Mouse (Mus musculus): ENCODE results near the gene Vav1. TPM values are rescaled to one million over a fixed set of nuclear protein-coding genes. Genes with fewer than 3 reads are reported as not detected.

Vav1 gene
- polyA plus RNA-seq, 1 experiment: 12.3 TPM

- TF ChIP-seq POLR2A (IDR thresholded peaks at IDR 0.05; ENCODE audit: borderline replicate concordance, extremely low read depth, low read depth, low read length): no peak
- no peak for TF ChIP-seq CTCF (IDR thresholded peaks at IDR 0.05; ENCODE audit: insufficient read depth, low read length)
- Histone ChIP-seq H3K4me1 (ENCODE audit: control insufficient read depth, insufficient read depth, low read length) (peaks cover 7% of the 10 kb centered on the region; the same call in 1 of the 2 replicates), H3K4me3 (replicated peaks; ENCODE audit: extremely low read depth, low read depth, low read length) (no peak overlapping the region)
- no peak for DNase-seq
- 75% methylated on average over 5 of the region's 5 CpGs for WGBS
Observed at GRCm38 (mm10) chr17:57289252-57289651, 10.4 kb downstream of the Vav1 start.

GRCm38 (mm10) chr17:57290001-57290670 is 11.2 kb downstream of the Vav1 start:
- WGBS: 53% methylated on average over 9 of the region's 9 CpGs
- no peak for DNase-seq
- Histone ChIP-seq H3K4me1 (ENCODE audit: control insufficient read depth, insufficient read depth, low read length) (peaks cover 7% of the 10 kb centered on the region; the same call in 1 of the 2 replicates), H3K4me3 (replicated peaks; ENCODE audit: extremely low read depth, low read depth, low read length) (no peak overlapping the region)
- no peak for TF ChIP-seq POLR2A (IDR thresholded peaks at IDR 0.05; ENCODE audit: borderline replicate concordance, extremely low read depth, low read depth, low read length)
- no peak for TF ChIP-seq CTCF (IDR thresholded peaks at IDR 0.05; ENCODE audit: insufficient read depth, low read length)

GRCm38 (mm10) chr17:57290671-57291055 is 11.8 kb downstream of the Vav1 start:
- Histone ChIP-seq H3K4me3 (replicated peaks; ENCODE audit: extremely low read depth, low read depth, low read length) (no peak overlapping the region), H3K4me1 (ENCODE audit: control insufficient read depth, insufficient read depth, low read length) (peaks cover 7% of the 10 kb centered on the region; the same call in 1 of the 2 replicates)
- 47% methylated on average over 7 of the region's 7 CpGs for WGBS
- no peak for TF ChIP-seq CTCF (IDR thresholded peaks at IDR 0.05; ENCODE audit: insufficient read depth, low read length)
- TF ChIP-seq POLR2A (IDR thresholded peaks at IDR 0.05; ENCODE audit: borderline replicate concordance, extremely low read depth, low read depth, low read length): no peak
- no peak for DNase-seq

- Histone ChIP-seq H3K4me1 (ENCODE audit: control insufficient read depth, insufficient read depth, low read length) (peaks cover 7% of the 10 kb centered on the region; the same call in 1 of the 2 replicates), H3K4me3 (replicated peaks; ENCODE audit: extremely low read depth, low read depth, low read length) (no peak overlapping the region)
- WGBS: 80% methylated on average over 2 of the region's 2 CpGs
- DNase-seq: no peak
- no peak for TF ChIP-seq POLR2A (IDR thresholded peaks at IDR 0.05; ENCODE audit: borderline replicate concordance, extremely low read depth, low read depth, low read length)
- TF ChIP-seq CTCF (IDR thresholded peaks at IDR 0.05; ENCODE audit: insufficient read depth, low read length): no peak
Observed at GRCm38 (mm10) chr17:57292302-57292701, 13.4 kb downstream of the Vav1 start.

- H3K4me3 ChIP-seq (replicated peaks; ENCODE audit: extremely low read depth, low read depth, low read length): no peak overlapping the region
- DNase-seq: no peak
- TF ChIP-seq POLR2A (IDR thresholded peaks at IDR 0.05; ENCODE audit: borderline replicate concordance, extremely low read depth, low read depth, low read length) (no peak), CTCF (IDR thresholded peaks at IDR 0.05; ENCODE audit: insufficient read depth, low read length) (no peak)
- peaks cover 7% of the 10 kb centered on the region; the same call in 1 of the 2 replicates for H3K4me1 ChIP-seq (ENCODE audit: control insufficient read depth, insufficient read depth, low read length)
- 91% methylated on average over 9 of the region's 9 CpGs for WGBS
Observed at GRCm38 (mm10) chr17:57292968-57293367, 14.1 kb downstream of the Vav1 start.

GRCm38 (mm10) chr17:57295935-57296334 is 17.0 kb downstream of the Vav1 start:
- WGBS: 89% methylated on average over 9 of the region's 9 CpGs
- H3K4me1 ChIP-seq (ENCODE audit: control insufficient read depth, insufficient read depth, low read length): no peaks in the 10 kb centered on the region
- H3K4me3 ChIP-seq (replicated peaks; ENCODE audit: extremely low read depth, low read depth, low read length): no peak overlapping the region
- no peak for TF ChIP-seq CTCF (IDR thresholded peaks at IDR 0.05; ENCODE audit: insufficient read depth, low read length)
- TF ChIP-seq POLR2A (IDR thresholded peaks at IDR 0.05; ENCODE audit: borderline replicate concordance, extremely low read depth, low read depth, low read length): no peak
- DNase-seq: no peak

GRCm38 (mm10) chr17:57297040-57297439 is 18.1 kb downstream of the Vav1 start:
- no peaks in the 10 kb centered on the region for H3K4me1 ChIP-seq (ENCODE audit: control insufficient read depth, insufficient read depth, low read length)
- no peak for DNase-seq
- WGBS: 80% methylated on average over 12 of the region's 12 CpGs
- no peak overlapping the region for H3K4me3 ChIP-seq (replicated peaks; ENCODE audit: extremely low read depth, low read depth, low read length)
- no peak for TF ChIP-seq POLR2A (IDR thresholded peaks at IDR 0.05; ENCODE audit: borderline replicate concordance, extremely low read depth, low read depth, low read length)
- no peak for TF ChIP-seq CTCF (IDR thresholded peaks at IDR 0.05; ENCODE audit: insufficient read depth, low read length)

- WGBS: 63% methylated on average over 4 of the region's 4 CpGs
- Histone ChIP-seq H3K4me3 (replicated peaks; ENCODE audit: extremely low read depth, low read depth, low read length) (no peak overlapping the region), H3K4me1 (ENCODE audit: control insufficient read depth, insufficient read depth, low read length) (no peaks in the 10 kb centered on the region)
- no peak for DNase-seq
- TF ChIP-seq POLR2A (IDR thresholded peaks at IDR 0.05; ENCODE audit: borderline replicate concordance, extremely low read depth, low read depth, low read length) (no peak), CTCF (IDR thresholded peaks at IDR 0.05; ENCODE audit: insufficient read depth, low read length) (no peak)
Observed at GRCm38 (mm10) chr17:57305593-57305992, 26.7 kb downstream of the Vav1 start.

- Histone ChIP-seq H3K4me3 (replicated peaks; ENCODE audit: extremely low read depth, low read depth, low read length) (no peak overlapping the region), H3K4me1 (ENCODE audit: control insufficient read depth, insufficient read depth, low read length) (no peaks in the 10 kb centered on the region)
- DNase-seq: no peak
- no peak for TF ChIP-seq POLR2A (IDR thresholded peaks at IDR 0.05; ENCODE audit: borderline replicate concordance, extremely low read depth, low read depth, low read length)
- no peak for TF ChIP-seq CTCF (IDR thresholded peaks at IDR 0.05; ENCODE audit: insufficient read depth, low read length)
- WGBS: 70% methylated on average over 6 of the region's 6 CpGs
Observed at GRCm38 (mm10) chr17:57307074-57307473, 28.2 kb downstream of the Vav1 start.

- no peaks in the 10 kb centered on the region for H3K4me1 ChIP-seq (ENCODE audit: control insufficient read depth, insufficient read depth, low read length)
- no peak overlapping the region for H3K4me3 ChIP-seq (replicated peaks; ENCODE audit: extremely low read depth, low read depth, low read length)
- TF ChIP-seq POLR2A (IDR thresholded peaks at IDR 0.05; ENCODE audit: borderline replicate concordance, extremely low read depth, low read depth, low read length): no peak
- no peak for TF ChIP-seq CTCF (IDR thresholded peaks at IDR 0.05; ENCODE audit: insufficient read depth, low read length)
- 36% methylated on average over 13 of the region's 13 CpGs for WGBS
- no peak for DNase-seq
Observed at GRCm38 (mm10) chr17:57311801-57312200, 32.9 kb downstream of the Vav1 start.
